Mouse (Mus musculus) right cerebral cortex, postnatal 10 days (tissue): ENCODE data around the gene Kremen2.
"Not testable (repeated sequence)": the region's sequence is repeated elsewhere in the genome, so short reads cannot be mapped to it uniquely, and the experiment has no call there.

Experiments used
- DNase-seq, 2 experiments: peaks; one replicate each; pipeline ENCODE4 v3.0.0; 2021; ENCODE audit warnings: low spot score in 2 of 2

Kremen2 gene

GRCm38 (mm10) chr17:23745301-23746251, at the start of gene Kremen2:
TSS of gene Kremen2 (minus strand) at chr17:23745833.
- DNase-seq: no peak

- peak in 1 of 2 experiments; percentile 16 for DNase-seq
Measured at GRCm38 (mm10) chr17:23795323-23795722, 49.7 kb upstream of the Kremen2 start.

- peak in 1 of 2 experiments; percentile 30 for DNase-seq
Measured at GRCm38 (mm10) chr17:23791079-23791357, 45.4 kb upstream of the Kremen2 start.

- DNase-seq: peak; percentile 70 to 71
Measured at GRCm38 (mm10) chr17:23790269-23791078, 44.8 kb upstream of the Kremen2 start, which contains the start of gene Srrm2. TSS of gene Srrm2 (plus strand) at chr17:23790532.

GRCm38 (mm10) chr17:23789749-23790268, 44.2 kb upstream of the Kremen2 start:
- DNase-seq: no peak

- no peak for DNase-seq
Measured at GRCm38 (mm10) chr17:23788973-23789372, 43.3 kb upstream of the Kremen2 start.

- peak; percentile 48 to 72 for DNase-seq
Measured at GRCm38 (mm10) chr17:23786510-23786931, 40.9 kb upstream of the Kremen2 start.

GRCm38 (mm10) chr17:23785561-23786471, 40.2 kb upstream of the Kremen2 start, which contains the start of gene Flywch2:
TSS of gene Flywch2 (minus strand) at chr17:23786081.
- DNase-seq: peak; percentile 94 to 96

- no peak for DNase-seq
Measured at GRCm38 (mm10) chr17:23783352-23783751, 37.7 kb upstream of the Kremen2 start.

GRCm38 (mm10) chr17:23778447-23778846, 32.8 kb upstream of the Kremen2 start:
- no peak for DNase-seq

- no peak for DNase-seq
Measured at GRCm38 (mm10) chr17:23777141-23777540, 31.5 kb upstream of the Kremen2 start.

- DNase-seq: no peak
Measured at GRCm38 (mm10) chr17:23776216-23776615, 30.6 kb upstream of the Kremen2 start.

GRCm38 (mm10) chr17:23774090-23774489, 28.5 kb upstream of the Kremen2 start:
- DNase-seq: peak; percentile 81 to 86

- DNase-seq: no peak
Measured at GRCm38 (mm10) chr17:23773676-23774075, 28.0 kb upstream of the Kremen2 start.

- DNase-seq: not testable (repeated sequence)
Measured at GRCm38 (mm10) chr17:23772219-23772556, 26.6 kb upstream of the Kremen2 start.

- peak; percentile 99 for DNase-seq
Measured at GRCm38 (mm10) chr17:23771284-23772218, 25.9 kb upstream of the Kremen2 start, which contains the start of gene Flywch1. TSS of gene Flywch1 (minus strand) at chr17:23771602.

GRCm38 (mm10) chr17:23770896-23771283, 25.3 kb upstream of the Kremen2 start:
- no peak for DNase-seq

- no peak for DNase-seq
Measured at GRCm38 (mm10) chr17:23770493-23770892, 24.9 kb upstream of the Kremen2 start.

- no peak for DNase-seq
Measured at GRCm38 (mm10) chr17:23762976-23763375, 17.3 kb upstream of the Kremen2 start.

- no peak for DNase-seq
Measured at GRCm38 (mm10) chr17:23761155-23761554, 15.5 kb upstream of the Kremen2 start.
